Mouse (Mus musculus) ES-CJ7 (cell line): ENCODE results near the gene Ccl27a.

ENCODE experiments used
- DNase-seq: peaks from one replicate; pipeline ENCODE4 v3.0.0; 2011; ENCODE audit warnings: low read depth, low spot score

Ccl27a gene

GRCm38 (mm10) chr4:41755338-41756305 lies 18.4 kb downstream of the Ccl27a start, which contains the start of gene Sigmar1:
Gene Sigmar1, minus strand, starts transcription at chr4:41756157.
- DNase-seq: peak; percentile 95

GRCm38 (mm10) chr4:41754797-41755337 lies 19.2 kb downstream of the Ccl27a start, which contains the start of gene Galt:
Gene Galt, plus strand, starts transcription at chr4:41755228.
- DNase-seq: peak; percentile 81

GRCm38 (mm10) chr4:41745021-41745420 lies 29.0 kb downstream of the Ccl27a start:
- no peak for DNase-seq

GRCm38 (mm10) chr4:41744131-41744530 lies 29.9 kb downstream of the Ccl27a start:
- no peak for DNase-seq

- DNase-seq: peak; percentile 97
Observed at GRCm38 (mm10) chr4:41741158-41741560, 32.9 kb downstream of the Ccl27a start.

- peak; percentile 51 for DNase-seq
Observed at GRCm38 (mm10) chr4:41740380-41741157, 33.5 kb downstream of the Ccl27a start.

- no peak for DNase-seq
Observed at GRCm38 (mm10) chr4:41739260-41739659, 34.8 kb downstream of the Ccl27a start.

GRCm38 (mm10) chr4:41738256-41738603 lies 35.8 kb downstream of the Ccl27a start:
- no peak for DNase-seq

GRCm38 (mm10) chr4:41737602-41738255 lies 36.3 kb downstream of the Ccl27a start:
- peak; percentile 71 for DNase-seq

- DNase-seq: peak; percentile 46
Observed at GRCm38 (mm10) chr4:41731052-41731765, 42.8 kb downstream of the Ccl27a start, which contains the start of gene Arid3c. Gene Arid3c, minus strand, starts transcription at chr4:41731142.

- DNase-seq: no peak
Observed at GRCm38 (mm10) chr4:41726826-41727621, 47.0 kb downstream of the Ccl27a start.

- peak; percentile 98 for DNase-seq
Observed at GRCm38 (mm10) chr4:41722918-41723351, 51.1 kb downstream of the Ccl27a start, which contains the start of gene Dctn3. Gene Dctn3, minus strand, starts transcription at chr4:41723170.
